Mouse (Mus musculus) liver, postnatal 0 days (tissue): ENCODE measurements around the gene Wdr86.

Experiments
- CTCF ChIP-seq: sonication (generic); IDR thresholded peaks from 2 replicates; pipeline ENCODE4 v1.5.1; 2016; ENCODE audit warnings: antibody characterized with exemption, low read depth
- EP300 ChIP-seq: IDR thresholded peaks from 2 replicates; pipeline ENCODE4 v1.6.1; 2016; ENCODE audit warnings: antibody characterized with exemption, low read depth, mild to moderate bottlenecking

- TF ChIP-seq EP300 (no peak), CTCF (no peak)
Observed at GRCm38 (mm10) chr5:24749731-24750130, 19.2 kb upstream of the Wdr86 start.
